Mouse (Mus musculus) splenic B cell, adult 2 months (primary cell): Measurements from ENCODE around the gene Mesp1.

Experiments used
- DNase-seq: peaks from one replicate; pipeline ENCODE4 v3.0.0-alpha.2; 2011; ENCODE audit warnings: low read depth, low spot score
- H3K27me3 ChIP-seq: 2 replicates; pipeline ENCODE4 v1.6.1; 2012; ENCODE audit warnings: mild to moderate bottlenecking, low read length, moderate library complexity, mixed read lengths; ENCODE audit not compliant: control insufficient read depth, poor library complexity, insufficient read depth, severe bottlenecking
- H3K36me3 ChIP-seq: 2 replicates; pipeline ENCODE4 v1.6.1; 2012; ENCODE audit warnings: mild to moderate bottlenecking, low read length, moderate library complexity, mixed read lengths; ENCODE audit not compliant: control insufficient read depth, poor library complexity, insufficient read depth, severe bottlenecking

Gene Mesp1

DNA sequence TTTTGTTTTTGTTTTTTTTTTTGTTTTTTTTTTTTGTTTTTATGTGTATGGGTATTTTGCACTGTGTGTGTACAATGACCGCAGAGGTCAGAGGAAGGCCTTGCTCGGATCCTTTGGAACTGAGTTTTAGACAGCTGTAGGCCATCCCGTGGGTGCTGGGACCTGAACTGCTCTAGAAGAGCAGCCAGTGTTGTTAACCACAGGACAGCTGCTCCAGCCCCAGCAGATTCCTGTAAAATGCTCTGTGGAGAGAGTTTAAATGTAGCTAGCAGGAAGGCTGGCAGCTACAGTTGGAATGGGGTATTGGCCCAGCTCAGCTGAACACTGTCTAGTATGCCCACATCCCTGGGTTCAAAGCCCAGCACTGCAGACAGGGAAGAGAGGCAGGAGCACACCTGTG, 23.9 kb downstream of the Mesp1 start:
- H3K27me3 ChIP-seq, result no peaks in the 10 kb centered on the region
- no peak for DNase-seq
- H3K36me3 ChIP-seq, result no peaks in the 10 kb centered on the region

- DNase-seq, result no peak
- H3K27me3 ChIP-seq, result no peaks in the 10 kb centered on the region
- no peaks in the 10 kb centered on the region for H3K36me3 ChIP-seq
Measured at GRCm38 (mm10) chr7:79765991-79766390, 27.6 kb downstream of the Mesp1 start.

- DNase-seq, result no peak
- Histone ChIP-seq H3K36me3 (no peaks in the 10 kb centered on the region), H3K27me3 (no peaks in the 10 kb centered on the region)
Measured at GRCm38 (mm10) chr7:79762106-79762505, 31.5 kb downstream of the Mesp1 start.

DNA sequence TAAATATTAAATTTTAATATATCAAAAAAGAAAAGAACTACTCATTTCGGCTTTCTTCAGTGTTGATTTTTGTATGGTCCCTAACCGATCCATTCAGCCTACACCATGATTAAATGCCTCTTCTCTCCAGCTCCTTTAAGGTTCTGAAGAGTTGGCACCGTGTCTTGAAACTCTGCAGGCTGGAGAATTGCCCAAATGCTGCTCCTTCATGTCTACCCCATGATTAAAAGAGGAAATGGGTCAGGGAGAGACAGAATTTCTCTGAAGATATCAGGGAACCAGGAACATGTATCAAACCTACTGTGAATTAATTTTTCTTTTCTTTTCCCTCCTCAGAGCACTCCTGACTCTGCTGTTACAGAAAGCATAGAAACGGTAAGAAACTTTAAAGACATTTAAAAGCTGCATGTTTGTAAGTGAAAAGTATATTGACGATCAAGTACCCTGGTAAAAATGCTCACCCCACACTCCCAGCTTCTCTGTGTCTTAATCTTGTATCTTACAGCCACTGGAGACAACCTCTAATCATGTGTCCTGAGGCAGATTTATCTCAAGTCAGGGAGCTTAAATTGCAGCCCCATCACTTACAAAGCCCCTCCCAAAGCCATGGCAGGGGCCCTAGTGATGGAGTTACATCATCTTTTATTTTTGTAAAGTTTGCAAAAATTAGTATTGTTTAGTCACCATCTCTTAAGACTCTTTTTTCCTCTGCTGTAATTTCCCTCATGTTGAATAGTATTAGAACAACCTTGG, 32.3 kb downstream of the Mesp1 start:
- no peaks in the 10 kb centered on the region for H3K36me3 ChIP-seq
- H3K27me3 ChIP-seq, result no peaks in the 10 kb centered on the region
- DNase-seq, result no peak

DNA sequence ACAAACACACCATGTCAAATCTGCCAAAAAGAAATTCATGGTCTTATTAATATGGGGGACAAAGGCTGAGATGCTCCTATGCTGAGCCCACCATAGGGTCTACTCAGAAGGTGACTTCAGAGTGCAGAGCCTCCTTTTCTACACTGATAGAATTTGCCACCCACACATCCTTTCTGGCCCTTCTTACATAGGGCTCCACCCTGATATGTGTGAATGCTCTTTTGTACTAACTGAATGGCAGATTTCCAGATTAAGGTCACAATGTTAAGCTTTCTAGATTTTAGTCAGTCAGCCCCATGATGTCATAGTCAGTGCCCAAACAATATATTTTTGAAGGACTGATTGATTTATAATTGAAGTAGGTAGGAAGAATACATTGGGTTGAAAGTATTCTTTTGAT, 33.8 kb downstream of the Mesp1 start:
- Histone ChIP-seq H3K27me3 (no peaks in the 10 kb centered on the region), H3K36me3 (no peaks in the 10 kb centered on the region)
- no peak for DNase-seq

DNA sequence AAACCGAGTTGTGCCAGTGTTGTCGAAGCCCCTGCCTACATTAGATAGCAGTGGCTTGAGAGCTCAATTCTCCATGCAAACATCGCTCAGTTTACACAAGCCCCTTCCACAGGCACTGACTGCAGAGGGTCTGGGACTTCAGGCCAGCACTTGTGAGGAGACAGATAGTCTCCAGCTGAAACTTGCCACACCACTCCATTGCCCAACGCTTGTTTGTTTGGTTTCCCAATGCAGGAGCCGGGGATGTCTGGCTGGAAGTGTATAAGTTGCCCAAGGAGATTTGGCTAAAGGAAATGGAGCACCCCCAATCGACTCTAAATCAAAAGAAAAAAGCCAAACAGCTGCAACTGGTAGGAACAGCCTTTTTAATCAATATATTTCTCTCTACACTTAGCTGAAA, 35.4 kb downstream of the Mesp1 start:
- H3K27me3 ChIP-seq, result no peaks in the 10 kb centered on the region
- no peaks in the 10 kb centered on the region for H3K36me3 ChIP-seq
- DNase-seq, result no peak

DNA sequence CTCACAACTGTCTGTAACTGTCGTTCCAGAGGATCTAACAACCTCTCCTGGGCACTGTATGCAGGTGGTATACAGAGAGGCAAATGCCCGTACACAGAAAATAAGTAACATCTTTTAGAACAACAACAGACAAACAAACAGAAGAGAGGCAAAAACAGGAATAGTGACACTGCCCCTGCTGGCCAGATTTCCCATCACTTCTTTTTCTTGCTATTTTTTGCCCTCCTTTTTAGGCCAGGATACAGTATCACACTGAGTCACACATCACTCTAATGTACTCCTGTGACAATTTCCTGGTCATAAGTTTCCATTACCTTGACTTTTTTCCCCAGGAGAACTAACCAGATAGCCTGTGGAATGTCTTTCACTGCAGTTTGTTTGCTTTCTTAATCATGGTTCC, 37.3 kb downstream of the Mesp1 start:
- no peak for DNase-seq
- Histone ChIP-seq H3K36me3 (no peaks in the 10 kb centered on the region), H3K27me3 (no peaks in the 10 kb centered on the region)

- no peak for DNase-seq
- Histone ChIP-seq H3K36me3 (no peaks in the 10 kb centered on the region), H3K27me3 (no peaks in the 10 kb centered on the region)
Measured at GRCm38 (mm10) chr7:79749511-79749910, 44.1 kb downstream of the Mesp1 start.

DNA sequence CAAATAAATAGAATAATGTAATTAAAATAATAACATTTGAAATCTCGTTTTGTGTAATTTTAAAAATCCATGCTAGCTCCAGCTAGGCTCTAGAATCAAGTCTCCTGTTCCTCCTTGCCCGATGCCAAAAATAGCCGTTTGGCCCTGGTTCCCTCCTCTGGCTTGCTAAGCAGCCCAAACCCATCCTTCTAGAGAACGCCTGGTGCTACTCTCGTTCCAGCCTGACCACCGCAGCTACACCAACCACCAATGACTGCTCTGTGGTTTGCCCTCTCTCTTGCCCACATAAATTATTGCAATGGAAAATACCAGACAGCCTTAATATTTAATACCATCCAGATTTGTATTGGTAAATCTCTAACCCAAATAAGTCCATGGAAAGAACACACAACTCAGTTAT, 45.9 kb downstream of the Mesp1 start:
- no peak for DNase-seq
- Histone ChIP-seq H3K36me3 (no peaks in the 10 kb centered on the region), H3K27me3 (no peaks in the 10 kb centered on the region)

- Histone ChIP-seq H3K36me3 (no peaks in the 10 kb centered on the region), H3K27me3 (no peaks in the 10 kb centered on the region)
- no peak for DNase-seq
Measured at GRCm38 (mm10) chr7:79744585-79744984, 49.0 kb downstream of the Mesp1 start.

- Histone ChIP-seq H3K36me3 (no peaks in the 10 kb centered on the region), H3K27me3 (no peaks in the 10 kb centered on the region)
- no peak for DNase-seq
Measured at GRCm38 (mm10) chr7:79744051-79744450, 49.5 kb downstream of the Mesp1 start.

DNA sequence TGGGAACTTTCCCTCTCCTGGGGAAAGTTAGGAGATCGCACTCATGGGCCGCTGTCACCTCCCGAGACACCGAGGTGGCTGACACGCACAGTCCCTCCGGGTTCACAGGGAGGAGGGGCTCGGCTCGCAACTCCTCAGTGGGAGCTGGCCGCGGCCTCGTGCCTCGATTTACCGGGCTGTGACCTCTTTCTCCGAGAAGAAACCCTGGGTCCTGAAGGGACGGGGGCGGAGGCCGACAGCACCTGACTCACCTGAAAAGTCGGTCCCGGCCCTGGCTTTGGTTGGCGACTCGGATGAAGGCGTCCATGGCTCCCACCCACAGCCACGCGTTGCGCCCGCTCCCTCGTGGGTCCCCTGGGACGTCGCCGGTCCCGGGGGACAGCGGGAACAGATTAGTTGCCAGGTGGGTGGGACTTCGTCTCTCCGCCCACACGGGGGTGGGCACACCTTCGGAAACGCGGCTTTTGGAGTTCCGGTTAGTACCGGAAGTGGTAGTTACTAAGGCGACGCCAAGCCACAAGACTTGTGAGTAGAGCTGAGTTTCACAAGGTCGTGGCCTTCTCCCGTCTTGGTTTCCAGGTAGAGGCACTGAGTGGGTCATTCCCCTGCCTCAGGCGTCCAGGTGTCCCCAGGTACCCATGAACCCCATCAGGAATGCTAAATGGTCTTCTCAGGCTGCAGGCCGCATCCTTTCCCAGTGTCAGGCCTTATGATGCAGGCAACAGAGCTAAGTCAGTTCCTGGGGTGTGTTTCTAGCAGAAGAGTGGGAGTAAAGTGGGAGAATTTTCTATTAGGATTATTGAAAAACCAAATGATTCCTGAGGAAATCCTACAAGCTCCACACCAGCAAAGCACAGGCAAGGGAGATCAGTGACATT, 50.7 kb downstream of the Mesp1 start, which contains the start of the genes Pex11a and Wdr93:
Pex11a (minus strand) TSS at position 473 of the 878 bp plus-strand sequence.
Wdr93 (plus strand) TSS at position 505 of the 878 bp plus-strand sequence.
- peak; percentile 88 for DNase-seq
- H3K36me3 ChIP-seq, result no peaks in the 10 kb centered on the region
- no peaks in the 10 kb centered on the region for H3K27me3 ChIP-seq

GRCm38 (mm10) chr7:79742277-79742658, 51.3 kb downstream of the Mesp1 start:
- H3K36me3 ChIP-seq, result no peaks in the 10 kb centered on the region
- H3K27me3 ChIP-seq, result no peaks in the 10 kb centered on the region
- DNase-seq, result no peak
